Mouse (Mus musculus) liver, postnatal 0 days (tissue): ENCODE measurements around the gene Mypn.
A peak's percentile ranks its signal among the peaks of the same experiment; 100 is the strongest.

ENCODE experiments used
- CTCF ChIP-seq: sonication (generic); IDR thresholded peaks from 2 replicates; pipeline ENCODE4 v1.5.1; 2016; ENCODE audit warnings: antibody characterized with exemption, low read depth
- EP300 ChIP-seq: IDR thresholded peaks from 2 replicates; pipeline ENCODE4 v1.6.1; 2016; ENCODE audit warnings: antibody characterized with exemption, low read depth, mild to moderate bottlenecking

DNA sequence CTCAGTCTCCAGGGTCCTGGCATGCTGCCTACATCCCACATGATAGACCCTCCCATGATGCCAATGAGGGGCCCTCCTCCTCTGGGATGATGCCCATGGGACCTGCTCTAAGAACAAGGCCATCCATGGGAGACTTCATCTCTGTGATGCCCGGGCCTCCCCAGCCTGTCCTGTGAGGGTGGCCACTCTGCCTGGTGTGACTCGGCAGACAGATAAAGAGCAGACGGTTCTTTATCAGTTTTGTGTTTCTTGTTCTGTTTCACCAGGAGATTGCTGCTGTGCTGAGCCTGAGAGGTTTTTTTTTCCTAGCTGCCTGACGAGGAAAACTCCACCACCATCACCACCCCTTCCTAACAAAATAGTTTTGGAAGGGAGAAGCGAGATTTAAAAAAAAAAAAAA, 42.5 kb downstream of the Mypn start:
- no peak for TF ChIP-seq CTCF
- TF ChIP-seq EP300, result peak; percentile 80
